Mouse (Mus musculus) midbrain, embryonic 11.5 days (tissue): ENCODE data around the gene Meis2. TPM values are rescaled to one million over a fixed set of nuclear protein-coding genes. Genes with fewer than 3 reads are reported as not detected.

ENCODE experiments used
- ATAC-seq: fragments of 200-750 bp; cut with Nextera tagmentation; 2 replicates; pipeline ENCODE4 v1.8.0; 2017; ENCODE audit warnings: moderate TSS enrichment, moderate library complexity; ENCODE audit not compliant: low FRiP score
- DNase-seq: peaks from one replicate; pipeline ENCODE4 v3.0.0; 2015; ENCODE audit warnings: low spot score; ENCODE audit errors: missing footprints
- H3K27ac ChIP-seq: fragments of 300-500 bp; sonication (generic); 2 replicates; pipeline ENCODE4 v1.5.1; 2014; ENCODE audit warnings: low read depth, low read length
- H3K27me3 ChIP-seq: fragments of 300-500 bp; sonication (generic); 2 replicates; pipeline ENCODE4 v1.6.1; 2014; ENCODE audit warnings: mild to moderate bottlenecking, low read length, moderate library complexity, mixed read lengths; ENCODE audit not compliant: control insufficient read depth, insufficient read depth
- H3K36me3 ChIP-seq: fragments of 300-500 bp; sonication (generic); 2 replicates; pipeline ENCODE4 v1.6.1; 2014; ENCODE audit warnings: mild to moderate bottlenecking, low read length, moderate library complexity, mixed read lengths; ENCODE audit not compliant: control insufficient read depth, insufficient read depth
- H3K4me1 ChIP-seq: fragments of 300-500 bp; sonication (generic); 2 replicates; pipeline ENCODE4 v1.6.1; 2014; ENCODE audit warnings: low read length; ENCODE audit not compliant: control insufficient read depth, insufficient read depth
- H3K4me2 ChIP-seq: fragments of 300-500 bp; sonication (generic); 2 replicates; pipeline ENCODE4 v1.6.1; 2014; ENCODE audit warnings: mild to moderate bottlenecking, moderate library complexity
- H3K4me3 ChIP-seq: fragments of 300-500 bp; sonication (generic); 2 replicates; pipeline ENCODE4 v1.5.1; 2014; ENCODE audit warnings: low read depth, low read length
- H3K9ac ChIP-seq: fragments of 300-500 bp; sonication (generic); 2 replicates; pipeline ENCODE4 v1.6.1; 2014; ENCODE audit warnings: low read length
- H3K9me3 ChIP-seq: fragments of 300-500 bp; sonication (generic); 2 replicates; pipeline ENCODE4 v1.6.1; 2016; ENCODE audit warnings: low read length; ENCODE audit not compliant: control insufficient read depth
- WGBS: fragments of 180-500 bp; shearing (Covaris S2); extraction: QIAGEN DNeasy Blood & Tissue Kit; methylation state at CpG from one replicate; pipeline ENCODE4 v1.1.7; 2014; 5-methylcytosine and 5-hydroxymethylcytosine counted together
- polyA plus RNA-seq: library from polyadenylated mRNA; unstranded; fragments of >200 nt; fragmentation: Nextera tagmentation; extraction: Ambion mirVana; gene quantifications from 2 replicates; pipeline ENCODE4 v1.2.1, GENCODE M21; 2014

Meis2 gene
- polyA plus RNA-seq, 1 experiment from 2014 or later = 52.2 TPM

DNA sequence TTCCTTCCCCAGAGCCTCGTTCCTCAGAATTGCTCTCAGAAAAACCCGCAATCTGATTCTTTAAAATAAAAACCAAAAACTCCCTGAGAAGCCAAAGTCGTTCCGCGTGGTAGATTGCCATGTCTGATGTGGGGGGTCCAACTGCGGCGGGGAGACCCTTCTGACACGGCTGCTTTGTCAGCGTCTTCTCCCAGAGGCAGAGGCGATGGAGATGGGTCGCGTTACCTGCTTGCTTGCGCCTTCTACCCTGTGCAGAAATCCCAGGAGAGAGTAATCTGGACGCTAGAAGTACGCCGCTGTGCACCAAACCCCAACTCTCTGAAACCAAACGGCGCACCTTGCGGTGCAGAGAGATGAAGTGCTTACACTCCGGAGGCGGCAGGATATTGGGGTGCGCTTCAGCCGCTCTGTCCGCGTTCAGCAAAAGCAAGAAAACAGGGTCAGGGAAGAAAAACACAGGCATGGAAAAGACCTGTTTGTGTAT, 210.8 kb downstream of the Meis2 start:
- H3K4me2 ChIP-seq = peak overlapping the region; percentile 29; the same call in 1 of the 2 replicates
- H3K4me3 ChIP-seq = 0 out of 2 replicates have a peak overlapping the region, but pooled peaks have one; percentile 9
- ATAC-seq (no peak), DNase-seq (peak; percentile 96)
- no peaks in the 10 kb centered on the region for H3K9me3 ChIP-seq
- H3K27me3 ChIP-seq = peaks cover 70% of the 10 kb centered on the region
- H3K27ac ChIP-seq = no peak overlapping the region
- H3K4me1 ChIP-seq = peaks cover 21% of the 10 kb centered on the region
- H3K9ac ChIP-seq = no peak overlapping the region
- under 1% methylated on average over 25 of the region's 25 CpGs for WGBS
- H3K36me3 ChIP-seq = no peaks in the 10 kb centered on the region

DNA sequence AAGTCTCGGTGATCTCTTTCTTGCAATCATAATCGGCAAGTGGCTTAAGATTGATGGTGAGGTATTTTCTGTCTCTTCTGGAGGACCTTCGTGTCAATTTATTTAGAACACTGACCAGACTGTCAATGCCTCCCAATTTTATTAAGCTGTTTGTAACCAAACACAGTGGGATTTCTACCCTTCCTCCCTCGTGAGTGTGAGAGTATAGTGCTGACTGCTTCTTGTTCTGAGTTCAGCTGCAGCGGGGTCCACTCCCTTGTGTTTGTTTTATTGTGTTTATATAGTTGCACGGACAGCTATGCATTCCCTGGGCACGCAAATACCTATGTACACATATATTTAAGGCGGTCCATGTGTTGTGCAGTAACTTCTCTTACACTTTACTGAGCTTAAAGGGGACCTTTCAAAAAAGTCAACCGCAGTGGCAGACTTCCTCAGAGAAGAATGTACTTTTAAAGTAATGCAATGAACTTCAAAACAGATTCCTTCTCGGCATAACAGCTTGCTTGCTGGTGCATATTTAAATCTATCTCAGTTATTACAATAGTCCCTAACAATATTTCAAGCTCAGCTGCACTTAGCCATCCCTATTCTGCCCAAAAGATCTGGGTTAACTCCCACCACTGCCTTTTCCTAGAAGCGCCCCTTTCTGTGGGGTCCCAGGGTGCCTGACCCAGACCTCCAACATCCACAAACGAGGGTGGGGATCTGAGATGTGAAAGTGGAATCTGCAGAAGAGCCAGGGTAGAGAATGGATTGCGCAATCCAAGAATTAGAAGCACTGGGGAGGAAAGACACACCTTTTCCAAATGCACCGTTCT, 211.4 kb downstream of the Meis2 start:
- peaks cover 65% of the 10 kb centered on the region for H3K27me3 ChIP-seq
- no peak overlapping the region for H3K9ac ChIP-seq
- 3% methylated on average over 14 of the region's 14 CpGs for WGBS
- H3K4me1 ChIP-seq = peaks cover 15% of the 10 kb centered on the region
- no peak overlapping the region for H3K4me2 ChIP-seq
- DNase-seq = peak; percentile 93
- no peaks in the 10 kb centered on the region for H3K9me3 ChIP-seq
- H3K36me3 ChIP-seq = no peaks in the 10 kb centered on the region
- ATAC-seq = no peak
- H3K4me3 ChIP-seq = no peak overlapping the region
- no peak overlapping the region for H3K27ac ChIP-seq

DNA sequence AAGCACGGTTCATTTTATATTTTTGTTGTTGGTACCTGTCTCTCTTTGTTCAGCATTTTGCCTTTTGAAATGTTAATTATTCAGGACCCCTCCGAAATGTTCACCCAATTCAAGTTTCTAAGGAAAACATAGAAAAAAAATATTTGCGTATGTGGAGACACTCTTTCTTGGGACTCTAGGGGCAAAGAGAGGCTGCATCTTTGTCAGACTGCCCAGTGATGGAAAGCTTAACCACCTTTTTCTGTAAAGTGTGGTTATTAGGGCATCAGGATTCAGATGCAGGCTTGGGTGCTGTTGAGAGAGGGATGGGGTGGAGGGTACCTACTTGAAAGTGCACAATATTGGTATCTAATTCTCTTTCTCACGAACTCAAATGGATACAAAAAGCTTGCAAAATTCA, 212.4 kb downstream of the Meis2 start:
- H3K9ac ChIP-seq = peak overlapping the region; percentile 28; the same call in 1 of the 2 replicates
- H3K27ac ChIP-seq = no peak overlapping the region
- peaks cover 63% of the 10 kb centered on the region for H3K27me3 ChIP-seq
- H3K4me1 ChIP-seq = peaks cover 12% of the 10 kb centered on the region
- ATAC-seq (no peak), DNase-seq (peak; percentile 92)
- no peaks in the 10 kb centered on the region for H3K36me3 ChIP-seq
- 6% methylated on average over 4 of the region's 4 CpGs for WGBS
- H3K4me3 ChIP-seq = peak overlapping the region; percentile 28; the same call in 1 of the 2 replicates
- H3K9me3 ChIP-seq = no peaks in the 10 kb centered on the region
- peak overlapping the region; percentile 48; the same call in 1 of the 2 replicates for H3K4me2 ChIP-seq

DNA sequence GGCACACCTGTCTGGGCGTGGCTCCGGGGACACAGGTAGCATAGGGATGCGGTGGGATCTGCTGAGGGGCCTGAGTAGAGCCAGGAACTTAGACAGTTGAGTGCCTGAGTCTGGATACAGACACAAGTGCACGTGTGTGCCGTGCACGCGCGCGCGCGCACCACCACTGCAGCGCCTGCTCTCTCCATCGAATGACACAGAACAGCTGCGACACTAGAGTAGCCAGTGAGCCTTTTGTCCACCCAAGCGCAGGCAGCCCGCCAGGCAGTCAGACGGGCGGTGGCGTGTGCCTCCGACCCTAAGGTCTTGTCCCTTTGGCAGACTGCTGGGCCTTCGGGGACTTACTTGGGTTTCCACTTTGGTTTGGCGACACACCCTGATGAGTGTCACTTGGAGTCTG, 213.0 kb downstream of the Meis2 start:
- peak; percentile 96 for DNase-seq
- no peaks in the 10 kb centered on the region for H3K36me3 ChIP-seq

DNA sequence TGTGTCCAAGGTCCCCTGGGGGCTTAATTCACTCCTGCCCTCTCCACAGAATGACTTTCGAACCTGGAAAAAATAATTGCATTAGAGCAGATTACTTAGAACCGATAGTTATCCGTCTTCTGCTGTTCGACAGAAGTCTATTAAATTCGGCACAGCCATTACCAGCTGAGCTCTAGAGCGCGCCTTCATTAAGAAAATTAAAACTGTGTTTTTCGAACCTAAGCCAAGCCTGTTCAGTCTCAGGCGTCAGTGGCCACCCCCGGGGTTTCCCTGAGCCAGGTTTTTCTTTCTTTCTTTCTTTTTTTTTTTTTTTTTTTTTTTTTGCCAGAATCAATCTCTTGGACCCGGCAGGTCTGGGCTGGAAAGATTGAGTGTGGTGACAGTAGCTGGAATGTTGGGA, 213.5 kb downstream of the Meis2 start:
- no peaks in the 10 kb centered on the region for H3K36me3 ChIP-seq
- DNase-seq (peak; percentile 87), ATAC-seq (no peak)
- H3K4me3 ChIP-seq = peak overlapping the region; percentile 28; the same call in 1 of the 2 replicates
- H3K4me1 ChIP-seq = peaks cover 7% of the 10 kb centered on the region
- H3K9me3 ChIP-seq = no peaks in the 10 kb centered on the region
- H3K9ac ChIP-seq = no peak overlapping the region
- peaks cover 52% of the 10 kb centered on the region for H3K27me3 ChIP-seq
- WGBS = 17% methylated on average over 11 of the region's 11 CpGs
- no peak overlapping the region for H3K27ac ChIP-seq
- peak overlapping the region; percentile 48 for H3K4me2 ChIP-seq

More for the DNA sequence above, 213.0 kb downstream of the Meis2 start:
- peak overlapping the region; percentile 48 for H3K4me2 ChIP-seq
- peaks cover 11% of the 10 kb centered on the region for H3K4me1 ChIP-seq
- H3K9me3 ChIP-seq = no peaks in the 10 kb centered on the region
- ATAC-seq = peak; percentile 67
- under 1% methylated on average over 22 of the region's 22 CpGs for WGBS
- H3K4me3 ChIP-seq = peak overlapping the region; percentile 28
- H3K27ac ChIP-seq = no peak overlapping the region
- H3K9ac ChIP-seq = peak overlapping the region; percentile 28; the same call in 1 of the 2 replicates
- peaks cover 57% of the 10 kb centered on the region for H3K27me3 ChIP-seq

DNA sequence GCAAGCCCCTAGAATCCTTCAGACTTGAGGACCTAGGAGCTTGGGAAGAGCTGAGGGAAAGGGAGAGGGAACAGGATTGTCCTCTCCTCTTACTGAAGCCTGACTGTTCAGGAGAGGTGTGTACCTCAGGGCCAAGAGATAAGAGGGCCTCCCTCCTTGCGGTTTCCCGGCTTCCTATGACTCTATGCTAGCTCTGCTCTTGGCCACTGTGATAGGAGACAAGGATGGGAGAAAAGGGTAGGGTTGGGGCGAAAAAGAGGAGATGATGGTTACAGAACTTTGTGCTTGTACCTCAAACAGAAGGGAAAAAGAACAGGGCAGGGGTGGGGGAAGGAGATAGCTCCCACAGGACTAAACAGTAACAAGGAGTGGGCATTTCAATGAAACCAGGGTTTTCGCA, 214.7 kb downstream of the Meis2 start:
- no peaks in the 10 kb centered on the region for H3K9me3 ChIP-seq
- 87% methylated on average over 4 of the region's 4 CpGs for WGBS
- H3K36me3 ChIP-seq = no peaks in the 10 kb centered on the region
- H3K27me3 ChIP-seq = peaks cover 52% of the 10 kb centered on the region
- DNase-seq (peak; percentile 41), ATAC-seq (no peak)
- H3K27ac ChIP-seq = no peak overlapping the region
- no peak overlapping the region for H3K4me2 ChIP-seq
- peaks cover 6% of the 10 kb centered on the region for H3K4me1 ChIP-seq
- no peak overlapping the region for H3K9ac ChIP-seq
- H3K4me3 ChIP-seq = no peak overlapping the region

DNA sequence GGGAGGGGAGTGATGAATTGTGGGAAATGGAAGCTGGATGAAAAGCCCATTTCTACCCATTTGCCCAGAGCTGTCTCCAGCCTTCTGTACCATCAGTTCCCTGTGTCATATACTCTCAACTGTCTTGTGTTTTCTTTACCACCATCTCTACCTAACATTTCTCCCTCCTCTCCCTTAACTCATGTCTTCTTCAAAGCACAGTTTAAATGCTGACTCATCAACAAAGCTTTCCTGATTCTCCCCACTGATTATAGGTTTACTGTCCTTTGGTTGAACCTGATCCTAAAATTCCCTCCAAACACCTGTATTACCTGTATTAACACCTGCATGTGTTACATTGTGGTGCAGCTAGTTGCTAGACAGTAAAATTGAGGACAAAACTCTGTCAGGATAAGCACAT, 222.8 kb downstream of the Meis2 start:
- no peak for ATAC-seq
- Histone ChIP-seq H3K27me3 (no peaks in the 10 kb centered on the region), H3K9me3 (no peaks in the 10 kb centered on the region), H3K4me3 (no peak overlapping the region), H3K9ac (no peak overlapping the region), H3K36me3 (no peaks in the 10 kb centered on the region), H3K27ac (no peak overlapping the region), H3K4me1 (no peaks in the 10 kb centered on the region), H3K4me2 (no peak overlapping the region)
- no peak for DNase-seq

DNA sequence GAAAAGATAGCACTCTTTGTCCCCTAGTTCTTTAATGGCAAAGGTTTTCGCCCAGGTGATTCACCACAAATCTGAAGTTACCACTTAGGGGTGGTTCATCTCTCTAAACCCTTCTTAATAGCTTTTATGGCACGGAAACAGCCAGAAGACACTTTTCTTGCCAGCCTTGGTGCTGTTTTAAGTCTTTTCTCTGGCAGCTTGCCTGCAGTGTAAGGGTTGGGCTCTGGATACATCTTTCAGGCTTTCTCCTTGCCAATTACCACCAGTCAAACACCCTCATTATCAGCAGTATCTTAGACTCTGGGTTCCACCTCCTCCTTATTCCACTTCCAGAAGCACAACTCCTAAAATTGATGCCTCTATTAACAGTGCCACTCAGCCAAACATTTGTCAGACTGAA, 229.6 kb downstream of the Meis2 start:
- H3K4me1 ChIP-seq = no peaks in the 10 kb centered on the region
- no peaks in the 10 kb centered on the region for H3K36me3 ChIP-seq
- ATAC-seq (no peak), DNase-seq (no peak)
- no peaks in the 10 kb centered on the region for H3K9me3 ChIP-seq
- WGBS = 87% methylated on average over 2 of the region's 2 CpGs
- H3K27ac ChIP-seq = no peak overlapping the region
- H3K9ac ChIP-seq = no peak overlapping the region
- no peaks in the 10 kb centered on the region for H3K27me3 ChIP-seq
- no peak overlapping the region for H3K4me3 ChIP-seq
- no peak overlapping the region for H3K4me2 ChIP-seq

DNA sequence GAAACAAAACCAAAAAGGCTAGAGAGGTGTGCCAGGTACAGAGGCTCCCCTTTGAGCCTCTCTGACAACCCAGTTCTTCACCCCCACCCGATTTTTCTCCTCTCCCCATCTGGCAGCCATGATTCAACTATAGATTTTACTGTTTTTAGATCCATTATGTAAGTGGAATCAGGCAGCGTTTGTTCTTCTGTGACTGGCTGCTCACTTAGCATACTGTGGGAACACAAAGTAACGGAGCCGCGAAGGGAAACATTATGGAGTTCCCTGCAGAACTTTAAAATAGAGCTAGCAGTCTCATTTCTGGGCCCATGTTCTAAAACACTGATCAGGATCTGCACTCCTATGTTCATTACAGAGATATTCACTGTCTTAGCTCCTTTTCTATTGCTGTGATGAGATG, 243.3 kb downstream of the Meis2 start:
- DNase-seq = no peak
- Histone ChIP-seq H3K9ac (no peak overlapping the region), H3K36me3 (no peaks in the 10 kb centered on the region), H3K27me3 (no peaks in the 10 kb centered on the region), H3K4me3 (no peak overlapping the region), H3K27ac (no peak overlapping the region), H3K9me3 (no peaks in the 10 kb centered on the region), H3K4me2 (no peak overlapping the region), H3K4me1 (no peaks in the 10 kb centered on the region)
- no peak for ATAC-seq
- WGBS = 94% methylated on average over 5 of the region's 5 CpGs
